14 mouse cellular contexts compared by ENCODE assay signal in genomic region chr9:50970413-50970812, GRCm38 (mm10).
"Had no signal": no experiment of that assay in that cellular context is flagged by ENCODE, and none has a peak within 500 bp of the region (broad histone marks: within the 10 kb centered on the region; RNA-seq: fewer than 3 reads in every experiment).

No protein-coding gene starts in this region.

- H3K4me2 ChIP-seq: intestine, embryonic 15.5 days; kidney, embryonic 15.5 days; limb, embryonic 15.5 days; liver, embryonic 12.5 days; midbrain, embryonic 11.5 days; midbrain, embryonic 15.5 days had no signal

- H3K9ac ChIP-seq: intestine, embryonic 15.5 days; kidney, embryonic 15.5 days; limb, embryonic 15.5 days; liver, embryonic 12.5 days; midbrain, embryonic 15.5 days had no signal

- DNase-seq: kidney, adult 18-20 months; kidney, postnatal 14 days; layer of hippocampus, adult 9-11 months; layer of hippocampus, postnatal 36 days; right cerebral cortex, adult 18-20 months; right cerebral cortex, postnatal 25 days; thymus, postnatal 4 days had no signal

- H3K27ac ChIP-seq: intestine, embryonic 15.5 days; kidney, embryonic 15.5 days; limb, embryonic 15.5 days; liver, embryonic 12.5 days; midbrain, embryonic 15.5 days; stomach, postnatal 0 days had no signal

- H3K9me3 ChIP-seq: intestine, embryonic 15.5 days; kidney, embryonic 15.5 days; limb, embryonic 15.5 days; liver, embryonic 12.5 days; midbrain, embryonic 15.5 days had no signal

- H3K4me1 ChIP-seq: intestine, embryonic 15.5 days; kidney, embryonic 15.5 days; limb, embryonic 15.5 days had no signal

- H3K4me3 ChIP-seq: intestine, embryonic 15.5 days; kidney, embryonic 15.5 days; limb, embryonic 15.5 days; liver, embryonic 12.5 days; midbrain, embryonic 15.5 days had no signal

- ATAC-seq: intestine, embryonic 15.5 days; liver, embryonic 12.5 days; midbrain, embryonic 15.5 days had no signal

- H3K36me3 ChIP-seq: intestine, embryonic 15.5 days; kidney, embryonic 15.5 days; limb, embryonic 15.5 days; liver, embryonic 12.5 days; midbrain, embryonic 15.5 days had no signal

- H3K27me3 ChIP-seq: intestine, embryonic 15.5 days; kidney, embryonic 15.5 days; limb, embryonic 15.5 days; liver, embryonic 12.5 days; midbrain, embryonic 15.5 days had no signal
